Mouse (Mus musculus) forebrain, embryonic 16.5 days (tissue): ENCODE data around the gene Actl11. TPM values are rescaled to one million over a fixed set of nuclear protein-coding genes. Genes with fewer than 3 reads are reported as not detected.

Experiments
- ATAC-seq: fragments of 200-750 bp; cut with Nextera tagmentation; 2 replicates; pipeline ENCODE4 v1.8.0; 2017; ENCODE audit warnings: mild to moderate bottlenecking, moderate library complexity
- H3K27ac ChIP-seq: fragments of 300-500 bp; sonication (generic); 2 replicates; pipeline ENCODE4 v1.5.1; 2014; ENCODE audit warnings: low read length, control low read depth
- H3K27me3 ChIP-seq: fragments of 300-500 bp; sonication (generic); replicated peaks from 2 replicates; pipeline ENCODE4 v1.6.1; 2014; ENCODE audit warnings: low read length; ENCODE audit not compliant: control insufficient read depth, insufficient read depth
- H3K36me3 ChIP-seq: fragments of 300-500 bp; sonication (generic); 2 replicates; pipeline ENCODE4 v1.6.1; 2014; ENCODE audit not compliant: control insufficient read depth, insufficient read depth
- H3K4me1 ChIP-seq: fragments of 300-500 bp; sonication (generic); replicated peaks from 2 replicates; pipeline ENCODE4 v1.6.1; 2014; ENCODE audit warnings: low read length; ENCODE audit not compliant: control insufficient read depth, insufficient read depth
- H3K4me2 ChIP-seq: fragments of 300-500 bp; sonication (generic); 2 replicates; pipeline ENCODE4 v1.6.1; 2014; ENCODE audit warnings: mild to moderate bottlenecking, low read length, control low read depth
- H3K4me3 ChIP-seq: fragments of 300-500 bp; sonication (generic); replicated peaks from 2 replicates; pipeline ENCODE4 v1.5.1; 2014; ENCODE audit warnings: mild to moderate bottlenecking, low read length, control low read depth
- H3K9ac ChIP-seq: fragments of 300-500 bp; sonication (generic); replicated peaks from 2 replicates; pipeline ENCODE4 v1.6.1; 2014; ENCODE audit warnings: low read depth, low read length, control low read depth
- H3K9me3 ChIP-seq: fragments of 300-500 bp; sonication (generic); 2 replicates; pipeline ENCODE4 v1.6.1; 2016; ENCODE audit warnings: low read length; ENCODE audit not compliant: control insufficient read depth
- WGBS: fragments of 180-500 bp; shearing (Covaris S2); extraction: QIAGEN DNeasy Blood & Tissue Kit; methylation state at CpG from one replicate; pipeline ENCODE4 v1.1.7; 2014; 5-methylcytosine and 5-hydroxymethylcytosine counted together
- polyA plus RNA-seq: library from polyadenylated mRNA; unstranded; fragments of >200 nt; fragmentation: Nextera tagmentation; extraction: Ambion mirVana; gene quantifications from 2 replicates; pipeline ENCODE4 v1.2.1, GENCODE M21; 2015

Actl11 gene
- polyA plus RNA-seq, 1 experiment from 2014 or later = not detected

GRCm38 (mm10) chr9:107901627-107901914, 26.7 kb upstream of the Actl11 start:
- H3K36me3 ChIP-seq = peaks cover 7% of the 10 kb centered on the region
- 11% methylated on average over 17 of the region's 17 CpGs for WGBS
- H3K9ac ChIP-seq = peak overlapping the region; percentile 60; the same call in 1 of the 2 replicates
- peaks cover 7% of the 10 kb centered on the region; the same call in 1 of the 2 replicates for H3K27me3 ChIP-seq
- no peaks in the 10 kb centered on the region for H3K9me3 ChIP-seq
- H3K4me2 ChIP-seq = peak overlapping the region; percentile 68
- H3K4me1 ChIP-seq = peaks cover 20% of the 10 kb centered on the region
- no peak for ATAC-seq
- peak overlapping the region; percentile 41 for H3K4me3 ChIP-seq
- no peak overlapping the region for H3K27ac ChIP-seq

- WGBS = 3% methylated on average over 4 of the region's 4 CpGs
- peaks cover 7% of the 10 kb centered on the region; the same call in 1 of the 2 replicates for H3K27me3 ChIP-seq
- no peak overlapping the region for H3K27ac ChIP-seq
- H3K4me3 ChIP-seq = no peak overlapping the region
- H3K9me3 ChIP-seq = no peaks in the 10 kb centered on the region
- no peak overlapping the region for H3K9ac ChIP-seq
- H3K36me3 ChIP-seq = peaks cover 3% of the 10 kb centered on the region; the same call in 1 of the 2 replicates
- peaks cover 28% of the 10 kb centered on the region for H3K4me1 ChIP-seq
- peak; percentile 36; the same call in 1 of the 2 replicates for ATAC-seq
- H3K4me2 ChIP-seq = no peak overlapping the region
Measured at GRCm38 (mm10) chr9:107904726-107905125, 23.5 kb upstream of the Actl11 start.

- Histone ChIP-seq H3K27ac (no peak within 1 kb of the TSS), H3K27me3 (0 out of 2 replicates have a peak, but pooled peaks cover 2% of the 10 kb centered on the region), H3K9me3 (no peaks in the 10 kb centered on the region), H3K9ac (peak within 1 kb of the TSS; percentile 43), H3K4me1 (peaks cover 17% of the 10 kb centered on the region), H3K4me2 (peak within 1 kb of the TSS; percentile 53), H3K36me3 (peaks cover 3% of the 10 kb centered on the region; the same call in 1 of the 2 replicates), H3K4me3 (peak within 1 kb of the TSS; percentile 27)
- 23% methylated on average over 19 of the region's 19 CpGs for WGBS
- ATAC-seq = no peak
Measured at GRCm38 (mm10) chr9:107906252-107906966, 21.9 kb upstream of the Actl11 start, which contains the start of gene Mst1r. Gene Mst1r, plus strand, starts transcription at chr9:107906873.

- 0 out of 2 replicates have a peak, but pooled peaks cover 2% of the 10 kb centered on the region for H3K27me3 ChIP-seq
- WGBS = 49% methylated on average over 31 of the region's 31 CpGs
- H3K36me3 ChIP-seq = peaks cover 3% of the 10 kb centered on the region; the same call in 1 of the 2 replicates
- H3K4me2 ChIP-seq = peak overlapping the region; percentile 53
- no peak overlapping the region for H3K27ac ChIP-seq
- H3K9ac ChIP-seq = peak overlapping the region; percentile 43
- H3K9me3 ChIP-seq = no peaks in the 10 kb centered on the region
- H3K4me1 ChIP-seq = peaks cover 13% of the 10 kb centered on the region
- ATAC-seq = no peak
- peak overlapping the region; percentile 27 for H3K4me3 ChIP-seq
Measured at GRCm38 (mm10) chr9:107906967-107907800, 21.1 kb upstream of the Actl11 start.

GRCm38 (mm10) chr9:107907801-107908120, 20.5 kb upstream of the Actl11 start:
- Histone ChIP-seq H3K4me3 (no peak overlapping the region), H3K4me2 (no peak overlapping the region), H3K27me3 (0 out of 2 replicates have a peak, but pooled peaks cover 2% of the 10 kb centered on the region), H3K27ac (no peak overlapping the region), H3K36me3 (peaks cover under 1% of the 10 kb centered on the region; the same call in 1 of the 2 replicates), H3K9ac (no peak overlapping the region), H3K4me1 (peaks cover 13% of the 10 kb centered on the region), H3K9me3 (no peaks in the 10 kb centered on the region)
- 83% methylated on average over 14 of the region's 14 CpGs for WGBS
- no peak for ATAC-seq

GRCm38 (mm10) chr9:107908410-107909158, 19.7 kb upstream of the Actl11 start:
- no peaks in the 10 kb centered on the region for H3K36me3 ChIP-seq
- H3K27me3 ChIP-seq = 0 out of 2 replicates have a peak, but pooled peaks cover 2% of the 10 kb centered on the region
- WGBS = 24% methylated on average over 18 of the region's 18 CpGs
- no peak overlapping the region for H3K9ac ChIP-seq
- ATAC-seq = no peak
- no peak overlapping the region for H3K27ac ChIP-seq
- H3K4me1 ChIP-seq = peaks cover 13% of the 10 kb centered on the region
- no peak overlapping the region for H3K4me2 ChIP-seq
- H3K4me3 ChIP-seq = no peak overlapping the region
- no peaks in the 10 kb centered on the region for H3K9me3 ChIP-seq

GRCm38 (mm10) chr9:107910025-107910769, 18.1 kb upstream of the Actl11 start:
- Histone ChIP-seq H3K27ac (no peak overlapping the region), H3K27me3 (0 out of 2 replicates have a peak, but pooled peaks cover 2% of the 10 kb centered on the region), H3K9me3 (no peaks in the 10 kb centered on the region), H3K4me3 (no peak overlapping the region), H3K4me1 (peaks cover 11% of the 10 kb centered on the region), H3K9ac (no peak overlapping the region), H3K36me3 (no peaks in the 10 kb centered on the region), H3K4me2 (no peak overlapping the region)
- WGBS = 91% methylated on average over 15 of the region's 15 CpGs
- ATAC-seq = no peak

- no peak for ATAC-seq
- H3K4me1 ChIP-seq = peaks cover 5% of the 10 kb centered on the region; the same call in 1 of the 2 replicates
- no peaks in the 10 kb centered on the region for H3K27me3 ChIP-seq
- no peaks in the 10 kb centered on the region for H3K9me3 ChIP-seq
- WGBS = 89% methylated on average over 16 of the region's 16 CpGs
- no peak overlapping the region for H3K27ac ChIP-seq
- H3K4me3 ChIP-seq = no peak overlapping the region
- no peaks in the 10 kb centered on the region for H3K36me3 ChIP-seq
- H3K9ac ChIP-seq = no peak overlapping the region
- no peak overlapping the region for H3K4me2 ChIP-seq
Measured at GRCm38 (mm10) chr9:107914764-107915420, 13.4 kb upstream of the Actl11 start.
